Mouse (Mus musculus): Measurements from ENCODE around the gene Crebzf. TPM values are rescaled to one million over a fixed set of nuclear protein-coding genes. Genes with fewer than 3 reads are reported as not detected.

The Crebzf gene
- polyA plus RNA-seq (2015; fragmentation: Nextera tagmentation; extraction: Ambion mirVana): 35.3 and 37.2 TPM in 2 replicates

DNA sequence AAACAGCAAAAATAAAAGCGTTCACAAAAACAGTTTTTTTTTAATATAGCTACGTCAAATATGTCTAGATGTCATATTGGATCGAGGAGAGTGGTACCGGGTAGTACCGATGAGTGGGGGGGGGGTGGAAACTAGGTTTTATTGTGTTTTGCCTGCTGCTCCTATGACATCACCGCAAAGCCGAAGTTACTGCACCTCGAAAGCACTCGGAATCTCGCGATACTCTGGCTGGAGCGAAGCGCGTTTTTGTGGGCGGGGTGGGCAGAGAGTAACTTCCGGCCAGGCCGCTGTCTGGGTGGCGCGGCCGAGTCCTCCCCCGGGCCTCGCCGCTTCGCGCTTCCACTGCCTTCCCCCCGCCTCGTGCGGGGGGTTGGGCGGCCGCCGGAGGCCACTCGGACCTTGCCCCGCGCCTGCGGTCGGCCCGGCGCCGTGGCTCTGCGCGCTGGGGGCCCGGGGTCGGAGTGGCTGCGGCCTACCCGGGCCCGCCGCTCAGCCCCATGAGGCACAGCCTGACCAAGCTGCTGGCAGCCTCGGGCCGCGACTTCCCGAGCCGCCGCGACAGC is at the start of gene Crebzf:
Gene Crebzf, plus strand, starts transcription at position 212 of the 563 bp plus-strand sequence.
- Histone ChIP-seq H3K27ac (peak within 1 kb of the TSS; percentile 97), H3K9ac (peak within 1 kb of the TSS; percentile 99), H3K4me1 (peaks cover 6% of the 10 kb centered on the region; the same call in 1 of the 2 replicates), H3K4me3 (peak within 1 kb of the TSS; percentile 99), H3K36me3 (peaks cover 5% of the 10 kb centered on the region), H3K4me2 (replicated peaks) (peak within 1 kb of the TSS; percentile 96), H3K27me3 (no peaks in the 10 kb centered on the region), H3K9me3 (no peaks in the 10 kb centered on the region)
- ATAC-seq (ENCODE audit: low FRiP score, low read depth): peak; percentile 97
- under 1% methylated on average over 41 of the region's 54 CpGs for WGBS

DNA sequence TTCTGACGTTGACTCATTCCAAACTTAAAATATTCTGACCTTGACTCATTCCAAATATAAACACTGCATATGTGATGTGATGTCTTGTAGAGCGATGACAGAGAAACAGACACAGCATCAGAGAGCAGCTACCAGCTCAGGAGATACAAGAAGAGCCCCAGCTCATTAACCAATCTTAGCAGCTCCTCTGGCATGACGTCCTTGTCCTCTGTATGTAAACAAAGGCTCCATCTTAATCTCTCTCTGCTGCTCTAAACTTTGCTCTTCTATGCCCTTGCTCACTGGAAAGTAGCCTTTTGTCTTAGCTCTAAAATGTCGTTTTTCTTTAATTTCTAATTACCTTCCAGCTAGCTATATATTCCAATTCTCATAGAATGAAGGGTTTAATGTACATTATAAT is 47.5 kb upstream of the Crebzf start:
- ATAC-seq (ENCODE audit: low FRiP score, low read depth): no peak
- H3K9ac ChIP-seq: no peak overlapping the region
- H3K9me3 ChIP-seq: no peaks in the 10 kb centered on the region
- H3K4me1 ChIP-seq: no peaks in the 10 kb centered on the region
- no peak overlapping the region for H3K4me3 ChIP-seq
- no peak overlapping the region for H3K27ac ChIP-seq
- H3K27me3 ChIP-seq: no peaks in the 10 kb centered on the region
- H3K4me2 ChIP-seq (replicated peaks): no peak overlapping the region
- H3K36me3 ChIP-seq: no peaks in the 10 kb centered on the region
- WGBS: 56% methylated on average over 4 of the region's 4 CpGs

DNA sequence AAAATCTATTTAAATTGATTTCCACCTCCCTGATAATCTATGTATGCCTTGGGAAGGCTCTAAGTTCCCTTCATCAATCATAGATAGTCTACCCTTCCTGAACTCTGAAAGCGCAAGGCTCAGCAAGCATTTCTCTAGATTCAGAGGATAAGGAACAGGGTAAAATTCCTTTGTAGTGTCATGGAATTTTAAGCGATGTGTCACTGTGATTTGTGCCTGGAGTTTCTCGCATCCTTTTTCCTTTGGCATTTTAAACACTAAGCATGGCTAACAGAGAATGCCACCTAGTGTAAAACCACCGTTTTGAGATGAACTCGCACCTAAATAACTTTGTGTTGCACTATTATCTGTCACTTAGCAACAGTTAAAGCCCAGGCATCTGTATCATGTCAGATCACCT is 46.6 kb upstream of the Crebzf start:
- Histone ChIP-seq H3K36me3 (no peaks in the 10 kb centered on the region), H3K9ac (no peak overlapping the region), H3K4me2 (replicated peaks) (no peak overlapping the region), H3K4me1 (no peaks in the 10 kb centered on the region), H3K27me3 (no peaks in the 10 kb centered on the region), H3K9me3 (no peaks in the 10 kb centered on the region), H3K4me3 (no peak overlapping the region), H3K27ac (no peak overlapping the region)
- WGBS: 63% methylated on average over 5 of the region's 5 CpGs
- no peak for ATAC-seq (ENCODE audit: low FRiP score, low read depth)

DNA sequence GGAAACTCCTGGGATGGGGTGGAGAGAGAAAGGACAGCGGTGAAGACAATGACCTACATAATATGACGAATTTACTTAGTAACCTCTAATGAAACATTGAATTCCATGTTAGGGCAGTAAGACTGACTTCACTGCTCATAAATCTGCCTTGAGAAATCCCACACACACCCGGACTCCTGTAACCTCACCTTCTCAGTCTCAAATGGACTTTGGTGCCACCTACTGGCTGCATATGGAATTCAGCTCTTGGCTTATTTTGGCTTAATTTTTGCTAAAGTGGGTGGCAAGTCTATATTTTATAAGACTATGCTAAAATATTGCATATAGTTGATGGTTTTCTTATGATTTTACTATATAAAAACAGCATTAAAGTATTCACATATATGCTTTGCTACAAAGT is 32.6 kb upstream of the Crebzf start:
- Histone ChIP-seq H3K4me2 (replicated peaks) (no peak overlapping the region), H3K4me3 (no peak overlapping the region), H3K36me3 (no peaks in the 10 kb centered on the region), H3K27ac (no peak overlapping the region), H3K4me1 (no peaks in the 10 kb centered on the region), H3K9me3 (no peaks in the 10 kb centered on the region), H3K27me3 (no peaks in the 10 kb centered on the region), H3K9ac (no peak overlapping the region)
- no peak for ATAC-seq (ENCODE audit: low FRiP score, low read depth)
- WGBS: 49% methylated on average over 3 of the region's 3 CpGs

DNA sequence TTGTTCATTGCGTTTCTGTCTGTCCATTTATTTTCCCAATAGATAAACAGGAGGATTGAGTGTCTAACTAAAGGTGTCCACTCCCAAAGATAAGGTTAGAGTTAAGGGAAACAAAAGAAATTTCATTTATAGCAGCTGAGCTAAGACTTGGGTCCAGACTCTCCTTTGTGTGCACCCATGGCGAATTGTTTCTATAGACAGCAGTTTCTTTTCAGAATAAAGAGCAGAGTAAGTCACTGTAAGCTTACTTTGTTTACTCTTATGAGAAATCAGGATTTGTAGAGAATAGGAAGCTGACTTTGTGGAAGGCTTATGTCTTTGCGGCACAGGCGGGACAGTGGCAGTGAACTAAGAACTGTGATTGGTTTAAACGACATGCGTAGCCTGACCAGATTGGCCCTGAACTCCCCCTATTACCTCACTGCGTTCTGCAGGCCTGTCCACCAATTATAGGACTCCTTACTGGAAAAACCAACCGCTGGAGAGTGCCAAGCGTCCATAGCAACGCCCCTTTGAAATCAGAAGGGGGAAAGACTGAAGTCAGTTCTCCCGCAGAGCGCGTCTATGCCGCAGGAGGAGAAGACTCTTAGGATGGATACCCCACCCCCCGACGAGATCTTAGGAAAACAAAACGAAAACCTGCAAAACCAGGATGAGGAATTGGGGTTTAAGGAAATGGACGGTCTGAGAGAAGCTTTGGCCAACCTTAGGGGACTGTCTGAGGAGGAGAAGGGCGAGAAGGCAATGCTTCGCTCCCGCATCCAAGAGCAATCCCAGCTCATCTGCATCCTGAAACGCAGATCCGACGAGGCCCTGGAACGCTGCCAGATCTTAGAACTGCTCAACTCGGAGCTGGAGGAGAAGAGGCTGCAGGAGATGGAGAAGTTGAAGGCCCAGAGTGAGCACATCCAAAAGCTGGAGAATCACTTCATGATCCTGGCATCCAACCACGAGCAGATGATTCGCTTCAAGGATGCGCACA is 16.2 kb upstream of the Crebzf start, which contains the start of gene Ccdc89:
Gene Ccdc89, plus strand, starts transcription at position 558 of the 982 bp plus-strand sequence.
- Histone ChIP-seq H3K9me3 (no peaks in the 10 kb centered on the region), H3K9ac (peak within 1 kb of the TSS; percentile 55), H3K36me3 (no peaks in the 10 kb centered on the region), H3K4me3 (peak within 1 kb of the TSS; percentile 42), H3K4me2 (replicated peaks) (peak within 1 kb of the TSS; percentile 67), H3K27ac (no peak within 1 kb of the TSS), H3K27me3 (no peaks in the 10 kb centered on the region), H3K4me1 (0 out of 2 replicates have a peak, but pooled peaks cover 6% of the 10 kb centered on the region)
- 26% methylated on average over 29 of the region's 29 CpGs for WGBS
- ATAC-seq (ENCODE audit: low FRiP score, low read depth): peak; percentile 100

DNA sequence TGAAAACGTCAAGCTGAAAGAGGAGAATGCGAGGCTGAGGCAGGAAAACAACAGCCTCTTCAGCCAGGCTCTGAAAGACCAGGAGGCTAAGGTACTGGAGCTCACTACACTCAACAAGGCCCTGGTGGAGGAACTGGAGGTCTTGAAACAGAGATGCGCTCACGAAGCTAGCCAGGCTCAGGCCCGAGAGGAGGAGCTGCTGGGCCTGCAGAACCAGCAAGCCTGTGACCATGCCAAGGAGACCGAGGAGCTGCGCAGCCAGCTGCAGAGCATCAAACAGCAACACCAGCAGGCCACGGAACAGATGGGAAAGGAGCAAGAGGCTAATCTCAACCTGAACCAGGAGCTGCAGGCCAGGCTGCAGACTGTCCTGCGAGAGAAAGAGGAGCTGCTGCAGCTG is 15.5 kb upstream of the Crebzf start:
- ATAC-seq (ENCODE audit: low FRiP score, low read depth): no peak
- Histone ChIP-seq H3K9me3 (no peaks in the 10 kb centered on the region), H3K4me1 (0 out of 2 replicates have a peak, but pooled peaks cover 6% of the 10 kb centered on the region), H3K36me3 (no peaks in the 10 kb centered on the region), H3K9ac (peak overlapping the region; percentile 55; the same call in 1 of the 2 replicates), H3K27ac (no peak overlapping the region), H3K4me3 (peak overlapping the region; percentile 42), H3K4me2 (replicated peaks) (peak overlapping the region; percentile 67), H3K27me3 (no peaks in the 10 kb centered on the region)
- 64% methylated on average over 9 of the region's 9 CpGs for WGBS

DNA sequence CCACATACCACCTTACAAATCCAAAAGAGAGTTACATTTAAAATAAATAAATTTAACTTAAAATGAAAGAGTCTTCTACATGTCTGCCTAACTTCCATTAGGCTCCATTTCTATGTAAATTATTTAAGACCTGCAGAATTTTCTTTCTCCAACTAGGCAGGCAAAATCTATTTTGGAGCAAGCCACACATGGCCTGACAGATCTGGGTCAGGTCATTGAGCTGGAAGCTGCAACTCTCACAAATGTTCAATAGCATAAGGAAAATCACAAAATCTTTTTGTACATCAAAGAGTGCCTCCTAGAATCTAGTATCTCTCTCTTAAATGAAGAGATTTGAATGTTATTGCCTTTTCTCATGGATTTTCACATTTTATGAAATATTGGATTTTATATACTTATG is 10.3 kb upstream of the Crebzf start:
- Histone ChIP-seq H3K4me2 (replicated peaks) (no peak overlapping the region), H3K27ac (no peak overlapping the region), H3K4me3 (no peak overlapping the region), H3K9ac (no peak overlapping the region), H3K9me3 (no peaks in the 10 kb centered on the region), H3K36me3 (no peaks in the 10 kb centered on the region), H3K27me3 (no peaks in the 10 kb centered on the region), H3K4me1 (no peaks in the 10 kb centered on the region)
- ATAC-seq (ENCODE audit: low FRiP score, low read depth): no peak

DNA sequence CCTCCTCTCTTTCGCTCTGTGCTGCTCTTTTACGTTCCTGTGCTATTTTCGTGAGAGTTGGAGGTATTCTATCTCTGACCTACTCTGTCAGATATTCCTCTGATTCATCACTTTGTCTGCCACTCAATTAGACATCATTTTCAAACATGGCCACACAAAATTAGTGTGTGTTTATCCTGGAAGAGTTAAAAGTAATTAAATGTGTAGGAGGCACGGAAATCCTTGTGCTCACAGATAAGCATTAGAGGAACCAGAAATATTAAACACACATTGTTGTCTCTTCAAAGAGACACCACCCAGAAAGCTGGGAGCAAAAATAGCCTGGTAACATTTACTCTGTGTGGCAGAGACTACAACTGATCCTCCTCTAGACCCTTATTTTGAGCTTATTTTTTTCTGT is 2.5 kb upstream of the Crebzf start:
- Histone ChIP-seq H3K9me3 (no peaks in the 10 kb centered on the region), H3K4me1 (0 out of 2 replicates have a peak, but pooled peaks cover 3% of the 10 kb centered on the region), H3K27me3 (no peaks in the 10 kb centered on the region), H3K4me2 (replicated peaks) (no peak overlapping the region), H3K9ac (no peak overlapping the region), H3K27ac (no peak overlapping the region), H3K36me3 (no peaks in the 10 kb centered on the region), H3K4me3 (no peak overlapping the region)
- no peak for ATAC-seq (ENCODE audit: low FRiP score, low read depth)
- WGBS: 90% methylated on average over 4 of the region's 4 CpGs

DNA sequence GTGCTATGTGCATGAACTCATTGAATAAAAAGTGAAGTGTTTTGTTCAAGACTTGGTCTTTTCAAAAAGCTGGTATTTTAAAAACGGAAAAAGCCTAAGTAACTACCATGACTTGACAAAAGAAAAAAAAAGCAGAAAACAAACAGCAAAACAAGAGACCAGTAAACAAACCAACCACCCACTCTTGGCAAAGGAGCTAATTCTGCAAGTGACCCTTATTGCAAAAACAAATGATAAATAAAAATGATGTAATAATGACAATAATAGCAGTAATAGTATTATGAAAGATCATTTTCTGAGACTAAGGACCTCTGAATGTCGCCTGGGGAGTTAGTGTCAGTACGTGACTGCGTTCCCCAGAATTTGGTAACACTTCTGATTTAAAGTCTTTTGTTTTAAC is 459 bp upstream of the Crebzf start:
- peaks cover 6% of the 10 kb centered on the region; the same call in 1 of the 2 replicates for H3K4me1 ChIP-seq
- H3K27ac ChIP-seq: no peak overlapping the region
- no peak for ATAC-seq (ENCODE audit: low FRiP score, low read depth)
- H3K9ac ChIP-seq: peak overlapping the region; percentile 58
- H3K4me2 ChIP-seq (replicated peaks): peak overlapping the region; percentile 62
- WGBS: 14% methylated on average over 4 of the region's 4 CpGs
- H3K27me3 ChIP-seq: no peaks in the 10 kb centered on the region
- peak overlapping the region; percentile 99 for H3K4me3 ChIP-seq
- H3K36me3 ChIP-seq: 0 out of 2 replicates have a peak, but pooled peaks cover under 1% of the 10 kb centered on the region
- no peaks in the 10 kb centered on the region for H3K9me3 ChIP-seq

DNA sequence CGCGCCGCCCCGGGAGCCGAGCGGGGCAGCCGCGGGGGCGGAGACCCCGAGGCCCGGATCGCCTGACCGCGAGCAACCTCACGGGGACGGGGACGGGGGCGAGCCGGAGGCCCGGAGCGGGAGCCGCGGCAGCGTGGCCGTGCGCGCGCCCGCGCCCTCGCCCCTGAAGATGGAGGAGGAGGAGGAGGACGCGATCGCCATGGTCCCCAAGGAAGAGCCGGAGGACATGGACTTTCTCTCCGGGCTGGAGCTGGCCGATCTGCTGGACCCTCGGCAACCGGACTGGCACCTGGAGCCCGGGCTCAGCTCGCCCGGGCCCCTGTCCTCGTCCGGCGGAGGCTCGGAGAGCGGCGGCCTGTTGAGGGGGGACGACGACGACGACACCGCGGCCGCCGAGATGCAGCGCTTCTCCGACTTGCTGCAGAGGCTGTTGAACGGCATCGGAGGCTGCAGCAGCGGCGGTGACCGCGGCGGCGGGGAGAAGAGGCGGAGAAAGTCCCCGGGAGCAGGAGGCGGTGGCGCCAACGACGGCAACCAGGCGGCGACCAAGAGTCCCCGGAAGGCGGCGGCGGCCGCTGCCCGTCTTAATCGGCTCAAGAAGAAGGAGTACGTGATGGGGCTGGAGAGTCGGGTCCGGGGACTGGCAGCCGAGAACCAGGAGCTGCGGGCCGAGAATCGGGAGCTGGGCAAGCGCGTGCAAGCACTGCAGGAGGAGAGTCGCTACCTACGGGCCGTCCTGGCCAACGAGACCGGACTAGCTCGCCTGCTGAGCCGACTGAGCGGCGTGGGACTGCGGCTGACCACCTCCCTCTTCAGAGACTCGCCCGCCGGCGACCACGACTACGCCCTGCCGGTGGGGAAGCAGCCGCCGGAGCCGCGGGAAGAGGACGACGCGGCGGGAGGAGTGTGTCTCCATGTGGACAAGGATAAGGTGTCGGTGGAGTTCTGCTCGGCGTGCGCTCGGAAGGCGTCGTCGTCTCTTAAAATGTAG is 867 bp downstream of the Crebzf start:
- whole genome bisulfite sequencing: under 1% methylated on average over 112 of the region's 123 CpGs
- H3K27me3 ChIP-seq: no peaks in the 10 kb centered on the region
- peak overlapping the region; percentile 97 for H3K27ac ChIP-seq
- H3K9ac ChIP-seq: peak overlapping the region; percentile 99
- peak overlapping the region; percentile 99 for H3K4me3 ChIP-seq
- peak; percentile 64 for ATAC-seq (ENCODE audit: low FRiP score, low read depth)
- H3K4me2 ChIP-seq (replicated peaks): peak overlapping the region; percentile 96
- H3K4me1 ChIP-seq: peaks cover 6% of the 10 kb centered on the region; the same call in 1 of the 2 replicates
- no peaks in the 10 kb centered on the region for H3K9me3 ChIP-seq
- peaks cover 6% of the 10 kb centered on the region for H3K36me3 ChIP-seq

DNA sequence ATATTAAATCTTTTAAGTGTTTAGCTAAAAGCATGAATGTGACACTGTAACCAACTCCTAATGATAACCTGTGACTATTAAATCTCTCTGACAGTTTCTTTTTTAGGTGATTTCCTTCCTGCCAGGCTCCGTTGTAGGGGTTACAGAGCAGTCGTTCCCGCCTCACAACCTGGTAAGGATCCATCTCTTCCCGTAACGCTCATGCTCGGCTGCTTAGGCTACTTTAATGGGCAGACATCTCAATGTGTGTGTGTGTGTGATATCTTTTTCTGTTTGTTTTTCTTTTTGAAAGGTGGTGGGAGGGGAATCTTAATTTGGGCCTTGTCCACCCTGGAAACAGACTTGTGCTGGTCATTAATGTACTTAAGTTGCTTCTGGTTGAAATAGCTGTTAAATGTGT is 1.7 kb downstream of the Crebzf start:
- Histone ChIP-seq H3K27ac (no peak overlapping the region), H3K4me1 (peaks cover 6% of the 10 kb centered on the region; the same call in 1 of the 2 replicates), H3K9ac (peak overlapping the region; percentile 99), H3K36me3 (peaks cover 6% of the 10 kb centered on the region), H3K9me3 (no peaks in the 10 kb centered on the region), H3K4me2 (replicated peaks) (peak overlapping the region; percentile 96), H3K27me3 (no peaks in the 10 kb centered on the region), H3K4me3 (peak overlapping the region; percentile 99)
- under 1% methylated on average over 6 of the region's 6 CpGs for WGBS
- ATAC-seq (ENCODE audit: low FRiP score, low read depth): no peak
